Mouse (Mus musculus) bone marrow, adult 2 months (tissue): Measurements from ENCODE around the gene Pip4k2a.

Experiments used
- CTCF ChIP-seq: fragments of 200-500 bp; IDR thresholded peaks from 2 replicates; pipeline ENCODE4 v1.5.1; 2011; ENCODE audit warnings: low read length, control low read depth; ENCODE audit not compliant: control insufficient read depth, insufficient read depth
- POLR2A ChIP-seq: fragments of 200-500 bp; IDR thresholded peaks from 2 replicates; pipeline ENCODE4 v1.6.1; 2011; ENCODE audit warnings: low read depth, mild to moderate bottlenecking, control low read depth, low read length, borderline replicate concordance; ENCODE audit not compliant: control insufficient read depth

DNA sequence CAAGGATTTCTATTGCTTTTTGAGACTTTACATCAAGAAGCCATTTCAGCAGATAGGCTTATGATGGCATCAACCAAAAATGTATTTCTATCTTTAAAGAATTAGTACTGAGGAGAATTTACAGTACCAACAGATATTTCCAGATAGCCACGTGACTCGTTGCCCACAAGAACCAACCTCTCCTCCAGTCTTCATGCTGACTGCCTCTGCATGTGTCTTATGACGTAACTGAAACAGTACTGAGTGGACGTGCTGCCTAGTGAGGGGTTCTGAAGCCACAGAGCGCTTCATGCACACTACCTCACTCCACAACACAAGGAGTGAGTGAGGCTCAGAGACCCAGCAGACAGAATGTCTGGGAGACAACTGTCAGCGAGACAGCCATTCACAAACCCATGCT is 38.9 kb downstream of the Pip4k2a start:
- TF ChIP-seq CTCF (no peak), POLR2A (no peak)
